Mouse (Mus musculus) stomach, postnatal 0 days (tissue): ENCODE data around the gene Gk2. TPM values are rescaled to one million over a fixed set of nuclear protein-coding genes. Genes with fewer than 3 reads are reported as not detected.

Experiments used
- ATAC-seq: fragments of 200-750 bp; cut with Nextera tagmentation; 2 replicates; pipeline ENCODE4 v1.8.0; 2017; ENCODE audit not compliant: low FRiP score, low TSS enrichment
- DNase-seq: peaks from one replicate; pipeline ENCODE4 v3.0.0-alpha.2; 2016; ENCODE audit warnings: low spot score
- H3K27ac ChIP-seq: fragments of 300-500 bp; sonication (generic); replicated peaks from 2 replicates; pipeline ENCODE4 v1.5.1; 2014; ENCODE audit warnings: mild to moderate bottlenecking, control low read depth
- H3K27me3 ChIP-seq: fragments of 300-500 bp; sonication (generic); 2 replicates; pipeline ENCODE4 v1.6.1; 2014; ENCODE audit warnings: low read length; ENCODE audit not compliant: control insufficient read depth, insufficient read depth
- H3K36me3 ChIP-seq: fragments of 300-500 bp; sonication (generic); 2 replicates; pipeline ENCODE4 v1.6.1; 2014; ENCODE audit warnings: low read length, mixed read lengths; ENCODE audit not compliant: control insufficient read depth, insufficient read depth
- H3K4me1 ChIP-seq: fragments of 300-500 bp; sonication (generic); replicated peaks from 2 replicates; pipeline ENCODE4 v1.6.1; 2014; ENCODE audit warnings: antibody characterized with exemption; ENCODE audit not compliant: control insufficient read depth, insufficient read depth
- H3K4me2 ChIP-seq: fragments of 300-500 bp; sonication (generic); replicated peaks from 2 replicates; pipeline ENCODE4 v1.6.1; 2014; ENCODE audit warnings: low read depth, mild to moderate bottlenecking, control low read depth, moderate library complexity
- H3K4me3 ChIP-seq: fragments of 300-500 bp; sonication (generic); 2 replicates; pipeline ENCODE4 v1.5.1; 2014; ENCODE audit warnings: low read depth, low read length, control low read depth
- H3K9ac ChIP-seq: fragments of 300-500 bp; sonication (generic); 2 replicates; pipeline ENCODE4 v1.6.1; 2014; ENCODE audit warnings: mild to moderate bottlenecking, low read length, control low read depth, mixed read lengths
- H3K9me3 ChIP-seq: fragments of 300-500 bp; sonication (generic); 2 replicates; pipeline ENCODE4 v1.6.1; 2016; ENCODE audit warnings: low read length; ENCODE audit not compliant: control insufficient read depth
- CTCF ChIP-seq: IDR thresholded peaks from 2 replicates; pipeline ENCODE4 v1.5.1; 2016; ENCODE audit warnings: antibody characterized with exemption, low read depth, mild to moderate bottlenecking, moderate library complexity
- EP300 ChIP-seq: optimal IDR thresholded peaks from 2 replicates; pipeline ENCODE3; 2016; ENCODE audit warnings: antibody characterized with exemption
- WGBS: fragments of 180-500 bp; shearing (Covaris S2); extraction: QIAGEN DNeasy Blood & Tissue Kit; methylation state at CpG from one replicate; pipeline ENCODE4 v1.1.7; 2014; 5-methylcytosine and 5-hydroxymethylcytosine counted together
- polyA plus RNA-seq: library from polyadenylated mRNA; unstranded; fragments of >200 nt; fragmentation: Nextera tagmentation; extraction: Ambion mirVana; gene quantifications from 2 replicates; pipeline ENCODE4 v1.2.1, GENCODE M21; 2015

The Gk2 gene
- polyA plus RNA-seq, 1 experiment from 2014 or later: not detected

GRCm38 (mm10) chr5:97410190-97410589 lies 46.6 kb downstream of the Gk2 start:
- H3K4me1 ChIP-seq: no peaks in the 10 kb centered on the region
- no peak overlapping the region for H3K4me3 ChIP-seq
- no peak for ATAC-seq
- H3K27me3 ChIP-seq: no peaks in the 10 kb centered on the region
- no peak overlapping the region for H3K9ac ChIP-seq
- H3K36me3 ChIP-seq: no peaks in the 10 kb centered on the region
- H3K4me2 ChIP-seq: no peak overlapping the region
- H3K9me3 ChIP-seq: no peaks in the 10 kb centered on the region
- no peak for DNase-seq
- 70% methylated on average over 6 of the region's 6 CpGs for WGBS
- H3K27ac ChIP-seq: no peak overlapping the region
- TF ChIP-seq CTCF (no peak), EP300 (no peak)

- Histone ChIP-seq H3K27ac (no peak overlapping the region), H3K4me2 (no peak overlapping the region), H3K9ac (no peak overlapping the region), H3K27me3 (no peaks in the 10 kb centered on the region), H3K4me3 (no peak overlapping the region), H3K36me3 (no peaks in the 10 kb centered on the region), H3K4me1 (no peaks in the 10 kb centered on the region), H3K9me3 (no peaks in the 10 kb centered on the region)
- TF ChIP-seq CTCF (no peak), EP300 (no peak)
- ATAC-seq (no peak), DNase-seq (no peak)
- WGBS: 67% methylated on average over 4 of the region's 4 CpGs
These were observed 47.6 kb downstream of the Gk2 start for GRCm38 (mm10) chr5:97409234-97409704.

Other genes starting within 250 kb of the Gk2 start
- gene Naa11, start 64.6 kb downstream of the Gk2 start, polyA plus RNA-seq: not detected in 2 replicates